Mouse (Mus musculus) Patski (cell line): ENCODE measurements around the gene B4galnt4. TPM values are rescaled to one million over a fixed set of nuclear protein-coding genes. Genes with fewer than 3 reads are reported as not detected.
A peak's percentile ranks its signal among the peaks of the same experiment; 100 is the strongest.

ENCODE experiments used
- ATAC-seq: fragments of 100-300 bp; one replicate; pipeline ENCODE4 v1.8.0; 2021
- CTCF ChIA-PET: fragments of 350-600 bp; sonication (Branson Sonifier 250); formaldehyde crosslinking; loops from one replicate; lab custom pipeline; 2022; ENCODE audit warnings: inconsistent platforms; lab: Charles Lee
- POLR2A ChIA-PET: fragments of 350-600 bp; sonication (Branson Sonifier 250); formaldehyde crosslinking; loops from one replicate; lab custom pipeline; 2022; ENCODE audit warnings: antibody characterized with exemption, inconsistent platforms; lab: Charles Lee
- DNase-seq: peaks from one replicate; pipeline ENCODE4 v3.0.0-alpha.2; 2011; ENCODE audit warnings: low read depth, low spot score
- H3K27me3 ChIP-seq: fragments of 371-371 bp; one replicate; pipeline ENCODE4 v1.5.1; 2021
- CTCF ChIP-seq: fragments of 100-300 bp; IDR thresholded peaks from one replicate; pipeline ENCODE4 v1.5.1; 2021
- in situ Hi-C: fragments of 300-500 bp; cut with MboI; formaldehyde crosslinking; loops from 3 replicates; pipeline ENCODE4 v1.11.1; 2018; ENCODE audit warnings: low pct_unique_long_range_greater_than_20kb, mixed read lengths
- polyA plus RNA-seq: library from polyadenylated mRNA; unstranded; gene quantifications from one replicate; pipeline ENCODE4 v1.2.3, GENCODE M21; 2021

Gene B4galnt4
- polyA plus RNA-seq, 1 experiment from 2014 or later = 2.2 TPM

GRCm38 (mm10) chr7:141092051-141092735 is 31.3 kb downstream of the B4galnt4 start:
- no peak for DNase-seq
- in situ Hi-C loops = no loop called here
- no peak for TF ChIP-seq CTCF
- ChIA-PET CTCF (no interaction called here), POLR2A (no interaction called here)
- H3K27me3 ChIP-seq = no peaks in the 10 kb centered on the region
- no peak for ATAC-seq

DNA sequence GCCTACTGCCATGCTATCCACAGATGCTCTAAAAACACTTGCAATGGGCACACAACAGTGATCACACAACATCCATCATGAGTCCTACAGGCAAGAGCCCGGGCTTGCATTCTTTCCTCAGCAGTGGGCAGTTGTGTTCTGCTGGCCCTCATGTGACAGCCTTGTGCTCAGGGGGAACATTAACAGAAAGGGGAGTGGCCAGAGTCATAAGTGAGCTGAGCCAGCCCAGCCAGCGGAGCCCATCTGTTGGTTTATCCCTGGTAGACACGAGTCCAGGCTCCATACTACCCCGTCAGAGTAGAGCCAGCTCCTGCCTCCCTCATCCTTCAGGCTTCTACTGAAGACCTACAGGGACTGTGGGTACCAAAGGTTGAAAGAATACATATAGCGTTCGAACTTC is 33.0 kb downstream of the B4galnt4 start:
- in situ Hi-C loops = no loop called here
- no peak for TF ChIP-seq CTCF
- POLR2A ChIA-PET = no interaction called here
- DNase-seq (no peak), ATAC-seq (peak; percentile 50)
- CTCF ChIA-PET = interaction anchor here (1.8 kb wide), 1 partner anchor 29 kb away, joined by 4 read pairs; no protein-coding TSS in a partner anchor
- H3K27me3 ChIP-seq = no peaks in the 10 kb centered on the region

- TF ChIP-seq CTCF = no peak
- CTCF ChIA-PET = interaction anchor here (1.8 kb wide), 1 partner anchor 29 kb away, joined by 4 read pairs; no protein-coding TSS in a partner anchor
- no peaks in the 10 kb centered on the region for H3K27me3 ChIP-seq
- in situ Hi-C loops = no loop called here
- POLR2A ChIA-PET = no interaction called here
- no peak for DNase-seq
- peak; percentile 34 for ATAC-seq
These were observed 33.7 kb downstream of the B4galnt4 start for GRCm38 (mm10) chr7:141094487-141095205.

- POLR2A ChIA-PET = interaction anchor here (0.7 kb wide), 1 partner anchor 24 kb away, joined by 3 read pairs; no protein-coding TSS in a partner anchor
- no peak for ATAC-seq
- no peak for TF ChIP-seq CTCF
- no peak for DNase-seq
- CTCF ChIA-PET = no interaction called here
- H3K27me3 ChIP-seq = peaks cover 6% of the 10 kb centered on the region
- in situ Hi-C loops = no loop called here
These were observed 35.1 kb downstream of the B4galnt4 start for GRCm38 (mm10) chr7:141096021-141096420.

- DNase-seq (no peak), ATAC-seq (no peak)
- in situ Hi-C loops = no loop called here
- ChIA-PET POLR2A (no interaction called here), CTCF (no interaction called here)
- H3K27me3 ChIP-seq = peaks cover 6% of the 10 kb centered on the region
- no peak for TF ChIP-seq CTCF
These were observed 35.7 kb downstream of the B4galnt4 start for GRCm38 (mm10) chr7:141096649-141097056.

DNA sequence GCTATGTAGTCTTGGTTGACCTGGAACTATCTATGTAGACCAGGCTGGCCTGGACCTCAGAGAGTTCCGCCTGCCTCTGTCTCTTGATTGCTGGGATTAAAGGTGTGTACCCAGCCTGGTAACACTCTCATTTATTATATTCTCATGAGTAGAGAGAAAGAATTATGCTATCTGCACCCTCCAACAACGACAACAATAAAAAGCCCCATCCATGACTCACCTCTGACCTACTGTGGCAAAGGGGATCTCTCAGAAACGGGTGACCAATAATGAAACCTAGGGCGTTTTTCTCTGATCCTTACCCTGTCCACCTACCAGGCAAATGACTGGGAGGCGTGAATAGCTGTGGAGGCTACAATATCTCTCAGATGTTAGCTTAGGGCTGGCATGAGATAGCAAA is 36.3 kb downstream of the B4galnt4 start:
- POLR2A ChIA-PET = no interaction called here
- TF ChIP-seq CTCF = no peak
- in situ Hi-C loops = no loop called here
- DNase-seq = no peak
- no peak for ATAC-seq
- CTCF ChIA-PET = no interaction called here
- H3K27me3 ChIP-seq = peaks cover 6% of the 10 kb centered on the region

GRCm38 (mm10) chr7:141099911-141100691 is 39.2 kb downstream of the B4galnt4 start, which contains the start of gene Sigirr:
Gene Sigirr, minus strand, starts transcription at chr7:141100572.
- ATAC-seq (no peak), DNase-seq (no peak)
- no peak for TF ChIP-seq CTCF
- POLR2A ChIA-PET = no interaction called here
- peaks cover 6% of the 10 kb centered on the region for H3K27me3 ChIP-seq
- in situ Hi-C loops = no loop called here
- CTCF ChIA-PET = no interaction called here

DNA sequence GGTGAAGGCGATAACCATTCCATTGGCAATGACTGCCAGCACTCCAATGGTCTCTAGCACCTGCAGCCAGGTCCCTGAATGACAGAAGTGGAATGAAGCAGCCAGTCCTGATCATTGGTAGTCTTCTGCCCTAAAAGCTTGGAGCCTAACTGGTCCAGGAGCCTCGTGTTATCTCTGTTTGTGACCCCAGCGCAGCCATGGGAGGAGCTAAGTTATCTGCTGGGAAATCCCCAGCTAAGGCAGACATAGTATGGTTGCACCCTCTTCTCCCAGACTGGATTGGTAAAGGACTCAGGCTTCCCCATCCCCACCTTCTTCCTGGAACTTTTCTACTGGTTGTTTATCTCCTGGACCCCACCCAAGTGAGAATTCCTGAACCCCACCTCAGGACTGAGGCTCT is 42.3 kb downstream of the B4galnt4 start:
- in situ Hi-C loops = no loop called here

DNA sequence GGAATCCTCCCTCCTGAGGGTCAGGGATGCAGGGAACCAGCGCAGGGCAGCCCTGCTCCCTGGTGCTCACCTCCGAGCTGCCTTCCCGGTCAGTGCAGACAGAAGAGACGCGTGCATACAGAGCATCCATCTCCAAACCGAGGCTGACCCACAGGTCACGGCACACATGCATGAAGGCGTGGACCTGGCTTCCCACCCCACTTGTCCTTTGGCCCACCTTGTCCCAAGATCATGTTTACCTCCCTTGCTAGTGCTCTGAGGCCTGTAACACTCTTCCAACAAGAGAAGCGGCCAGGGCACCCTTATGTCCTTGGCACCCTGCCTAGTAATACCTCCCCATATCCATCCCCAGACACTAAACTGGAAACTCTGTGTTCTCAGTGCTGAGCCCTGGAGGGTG is 55.0 kb downstream of the B4galnt4 start:
- H3K27me3 ChIP-seq = no peaks in the 10 kb centered on the region
- no peak for ATAC-seq
- TF ChIP-seq CTCF = no peak
- POLR2A ChIA-PET = no interaction called here
- in situ Hi-C loops = no loop called here
- CTCF ChIA-PET = no interaction called here
- DNase-seq = no peak

More for the DNA sequence above, 42.3 kb downstream of the B4galnt4 start:
- POLR2A ChIA-PET = no interaction called here
- peaks cover 6% of the 10 kb centered on the region for H3K27me3 ChIP-seq
- TF ChIP-seq CTCF = no peak
- ATAC-seq (no peak), DNase-seq (no peak)
- CTCF ChIA-PET = no interaction called here

DNA sequence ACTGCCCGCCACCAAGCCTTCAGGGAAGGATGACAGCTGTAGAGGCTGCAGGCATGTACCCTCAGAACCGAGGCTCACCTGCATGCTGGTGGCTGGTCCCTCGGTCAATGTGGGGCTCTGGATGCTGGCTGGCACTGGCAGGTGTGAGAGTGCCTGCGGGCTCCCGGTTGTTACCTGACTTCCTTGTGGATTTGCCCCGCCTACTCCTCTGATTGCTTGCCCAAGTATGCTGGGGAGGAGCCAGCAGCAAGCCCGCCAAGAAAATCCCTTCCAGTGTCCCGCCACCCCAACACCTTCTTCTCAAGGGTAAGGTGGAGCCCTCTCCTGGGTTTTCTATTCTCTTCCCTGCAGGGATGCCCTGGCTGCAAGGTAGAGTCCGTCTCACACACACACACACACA is 56.7 kb downstream of the B4galnt4 start, which contains the start of gene Ano9:
Ano9 (minus strand) TSS at position 171 of the 400 bp plus-strand sequence.
- H3K27me3 ChIP-seq = no peaks in the 10 kb centered on the region
- ChIA-PET CTCF (no interaction called here), POLR2A (no interaction called here)
- DNase-seq (no peak), ATAC-seq (no peak)
- no peak for TF ChIP-seq CTCF
- in situ Hi-C loops = no loop called here
